Mouse (Mus musculus): Measurements from ENCODE around the gene Palm2. TPM values are rescaled to one million over a fixed set of nuclear protein-coding genes. Genes with fewer than 3 reads are reported as not detected.

The Palm2 gene
- polyA plus RNA-seq, 1 experiment from 2014 or later: 1.1 TPM

DNA sequence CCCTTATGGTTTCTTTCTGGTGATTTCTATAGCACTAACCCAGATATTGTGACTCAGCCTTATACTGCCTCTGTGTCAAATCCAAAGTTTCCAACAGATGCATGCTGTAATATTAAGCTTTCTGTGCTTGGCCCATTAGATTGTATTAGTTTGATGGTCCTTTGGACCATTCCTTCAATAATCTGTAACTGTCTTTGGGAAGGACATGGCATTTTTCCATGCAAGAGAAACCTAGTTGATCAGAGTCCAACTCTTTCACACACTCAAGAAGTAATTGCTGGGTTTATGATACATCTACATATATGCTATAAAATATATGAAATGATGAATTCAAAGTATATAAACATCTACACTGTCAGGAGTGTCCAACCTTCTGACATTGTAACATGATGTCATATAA, 281.8 kb downstream of the Palm2 start:
- ATAC-seq: no peak
- Histone ChIP-seq H3K27ac (ENCODE audit: low read depth, low read length) (no peak overlapping the region), H3K9ac (ENCODE audit: low read depth, low read length) (no peak overlapping the region), H3K4me1 (replicated peaks; ENCODE audit: control insufficient read depth, insufficient read depth, low read length) (no peaks in the 10 kb centered on the region), H3K36me3 (ENCODE audit: control insufficient read depth, insufficient read depth) (no peaks in the 10 kb centered on the region), H3K9me3 (ENCODE audit: control insufficient read depth) (no peaks in the 10 kb centered on the region), H3K4me2 (replicated peaks; ENCODE audit: low read depth) (no peak overlapping the region), H3K27me3 (replicated peaks; ENCODE audit: control insufficient read depth, insufficient read depth, low read length) (no peaks in the 10 kb centered on the region), H3K4me3 (ENCODE audit: low read depth, low read length) (no peak overlapping the region)
- no peak for TF ChIP-seq CTCF (IDR thresholded peaks at IDR 0.05; ENCODE audit: low read depth)

- no peaks in the 10 kb centered on the region for H3K9me3 ChIP-seq (ENCODE audit: control insufficient read depth)
- no peak for ATAC-seq
- no peak overlapping the region for H3K4me2 ChIP-seq (replicated peaks; ENCODE audit: low read depth)
- H3K27me3 ChIP-seq (replicated peaks; ENCODE audit: control insufficient read depth, insufficient read depth, low read length): no peaks in the 10 kb centered on the region
- H3K36me3 ChIP-seq (ENCODE audit: control insufficient read depth, insufficient read depth): no peaks in the 10 kb centered on the region
- H3K4me1 ChIP-seq (replicated peaks; ENCODE audit: control insufficient read depth, insufficient read depth, low read length): no peaks in the 10 kb centered on the region
- TF ChIP-seq CTCF (IDR thresholded peaks at IDR 0.05; ENCODE audit: low read depth): no peak
- no peak overlapping the region for H3K9ac ChIP-seq (ENCODE audit: low read depth, low read length)
- no peak overlapping the region for H3K27ac ChIP-seq (ENCODE audit: low read depth, low read length)
- 63% methylated on average over 4 of the region's 4 CpGs for whole genome bisulfite sequencing
- H3K4me3 ChIP-seq (ENCODE audit: low read depth, low read length): no peak overlapping the region
Measured at GRCm38 (mm10) chr4:57716735-57717134, 282.7 kb downstream of the Palm2 start.

DNA sequence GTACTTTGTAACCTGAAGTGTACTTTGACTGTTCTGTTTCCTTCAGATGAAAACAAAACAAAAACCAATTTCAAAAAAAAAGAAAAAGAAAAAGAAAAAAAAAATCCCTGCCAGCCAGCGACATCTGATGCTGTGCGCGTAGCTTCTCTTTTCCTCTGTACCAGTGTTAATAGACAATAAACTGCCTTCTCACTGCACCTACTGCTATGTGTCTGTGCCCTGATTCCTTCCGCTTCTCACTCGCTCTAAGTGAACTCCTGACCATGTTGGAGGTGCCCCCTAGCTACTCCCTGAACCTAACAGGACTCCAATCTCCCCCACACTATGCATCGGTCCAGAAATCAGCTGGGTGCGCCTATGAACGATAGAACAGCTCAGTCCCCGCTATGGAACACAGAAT, 283.3 kb downstream of the Palm2 start, which contains the start of gene Akap2:
Gene Akap2, plus strand, starts transcription at position 304 of the 400 bp plus-strand sequence.
- ATAC-seq: no peak
- TF ChIP-seq CTCF (IDR thresholded peaks at IDR 0.05; ENCODE audit: low read depth): no peak

GRCm38 (mm10) chr4:57719370-57719769, 285.3 kb downstream of the Palm2 start:
- 92% methylated on average over 1 of the region's 1 CpGs for WGBS
- peak; percentile 25; the same call in 1 of the 2 replicates for TF ChIP-seq CTCF (IDR thresholded peaks at IDR 0.05; ENCODE audit: low read depth)
- H3K36me3 ChIP-seq (ENCODE audit: control insufficient read depth, insufficient read depth): no peaks in the 10 kb centered on the region
- H3K4me3 ChIP-seq (ENCODE audit: low read depth, low read length): no peak overlapping the region
- H3K9me3 ChIP-seq (ENCODE audit: control insufficient read depth): no peaks in the 10 kb centered on the region
- H3K9ac ChIP-seq (ENCODE audit: low read depth, low read length): no peak overlapping the region
- no peaks in the 10 kb centered on the region for H3K27me3 ChIP-seq (replicated peaks; ENCODE audit: control insufficient read depth, insufficient read depth, low read length)
- H3K27ac ChIP-seq (ENCODE audit: low read depth, low read length): no peak overlapping the region
- no peak overlapping the region for H3K4me2 ChIP-seq (replicated peaks; ENCODE audit: low read depth)
- no peak for ATAC-seq
- no peaks in the 10 kb centered on the region for H3K4me1 ChIP-seq (replicated peaks; ENCODE audit: control insufficient read depth, insufficient read depth, low read length)

More for the DNA sequence above, 283.3 kb downstream of the Palm2 start, which contains the start of gene Akap2:
- H3K4me1 ChIP-seq (replicated peaks; ENCODE audit: control insufficient read depth, insufficient read depth, low read length): no peaks in the 10 kb centered on the region
- H3K9me3 ChIP-seq (ENCODE audit: control insufficient read depth): no peaks in the 10 kb centered on the region
- no peak within 1 kb of the TSS for H3K9ac ChIP-seq (ENCODE audit: low read depth, low read length)
- H3K36me3 ChIP-seq (ENCODE audit: control insufficient read depth, insufficient read depth): no peaks in the 10 kb centered on the region
- H3K27me3 ChIP-seq (replicated peaks; ENCODE audit: control insufficient read depth, insufficient read depth, low read length): no peaks in the 10 kb centered on the region
- no peak within 1 kb of the TSS for H3K27ac ChIP-seq (ENCODE audit: low read depth, low read length)
- 82% methylated on average over 9 of the region's 9 CpGs for WGBS
- H3K4me2 ChIP-seq (replicated peaks; ENCODE audit: low read depth): no peak within 1 kb of the TSS
- H3K4me3 ChIP-seq (ENCODE audit: low read depth, low read length): no peak within 1 kb of the TSS

DNA sequence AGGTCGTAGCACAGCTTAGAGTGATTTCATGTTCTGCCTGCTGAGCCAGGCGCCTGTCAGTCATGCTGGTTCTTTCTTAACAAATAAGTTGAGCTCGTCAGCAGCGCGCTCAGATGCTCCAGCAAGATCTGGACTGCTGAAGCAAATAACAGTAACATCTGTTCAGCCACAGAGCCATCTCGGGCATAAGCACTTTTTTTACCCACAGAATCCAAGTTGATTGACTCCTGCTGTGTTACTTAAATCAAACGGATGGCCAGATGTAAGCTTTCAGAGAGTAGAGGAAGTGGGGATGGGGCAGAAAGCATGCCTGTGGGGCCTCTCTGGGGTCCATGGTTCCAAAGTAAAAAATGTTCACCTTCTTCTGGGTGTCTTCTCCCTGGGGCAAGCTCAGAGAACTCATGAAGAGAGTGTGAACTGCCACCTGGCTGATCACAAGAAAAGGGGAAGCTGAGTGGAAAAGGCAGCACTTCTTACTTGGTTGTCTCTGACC, 286.9 kb downstream of the Palm2 start:
- no peaks in the 10 kb centered on the region for H3K4me1 ChIP-seq (replicated peaks; ENCODE audit: control insufficient read depth, insufficient read depth, low read length)
- H3K9me3 ChIP-seq (ENCODE audit: control insufficient read depth): no peaks in the 10 kb centered on the region
- H3K4me2 ChIP-seq (replicated peaks; ENCODE audit: low read depth): no peak overlapping the region
- H3K9ac ChIP-seq (ENCODE audit: low read depth, low read length): no peak overlapping the region
- no peaks in the 10 kb centered on the region for H3K27me3 ChIP-seq (replicated peaks; ENCODE audit: control insufficient read depth, insufficient read depth, low read length)
- no peak overlapping the region for H3K4me3 ChIP-seq (ENCODE audit: low read depth, low read length)
- 55% methylated on average over 7 of the region's 7 CpGs for WGBS
- no peak overlapping the region for H3K27ac ChIP-seq (ENCODE audit: low read depth, low read length)
- TF ChIP-seq CTCF (IDR thresholded peaks at IDR 0.05; ENCODE audit: low read depth): no peak
- no peak for ATAC-seq
- H3K36me3 ChIP-seq (ENCODE audit: control insufficient read depth, insufficient read depth): no peaks in the 10 kb centered on the region

GRCm38 (mm10) chr4:57722296-57722695, 288.2 kb downstream of the Palm2 start:
- TF ChIP-seq CTCF (IDR thresholded peaks at IDR 0.05; ENCODE audit: low read depth): no peak
- WGBS: 85% methylated on average over 4 of the region's 4 CpGs
- Histone ChIP-seq H3K27me3 (replicated peaks; ENCODE audit: control insufficient read depth, insufficient read depth, low read length) (no peaks in the 10 kb centered on the region), H3K4me2 (replicated peaks; ENCODE audit: low read depth) (no peak overlapping the region), H3K4me1 (replicated peaks; ENCODE audit: control insufficient read depth, insufficient read depth, low read length) (no peaks in the 10 kb centered on the region), H3K27ac (ENCODE audit: low read depth, low read length) (no peak overlapping the region), H3K36me3 (ENCODE audit: control insufficient read depth, insufficient read depth) (no peaks in the 10 kb centered on the region), H3K4me3 (ENCODE audit: low read depth, low read length) (no peak overlapping the region), H3K9ac (ENCODE audit: low read depth, low read length) (no peak overlapping the region), H3K9me3 (ENCODE audit: control insufficient read depth) (no peaks in the 10 kb centered on the region)
- ATAC-seq: no peak

DNA sequence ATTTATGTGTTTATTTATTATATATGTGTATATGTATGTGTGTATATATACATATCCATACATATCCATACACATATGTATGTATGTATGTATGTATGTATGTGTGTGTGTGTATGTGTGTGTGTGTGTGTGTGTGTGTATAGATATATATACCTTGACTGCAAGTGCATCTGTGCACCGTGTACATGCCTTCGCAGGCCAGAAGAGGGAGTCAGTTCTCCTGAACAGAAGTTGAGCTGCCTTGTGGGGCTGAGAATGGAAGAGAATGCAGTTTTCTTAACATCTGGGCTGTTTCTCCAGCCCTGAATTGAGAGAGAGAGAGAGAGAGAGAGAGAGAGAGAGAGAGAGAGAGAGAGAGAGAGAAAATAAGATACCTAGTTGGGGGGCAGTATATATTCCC, 289.6 kb downstream of the Palm2 start:
- no peaks in the 10 kb centered on the region for H3K27me3 ChIP-seq (replicated peaks; ENCODE audit: control insufficient read depth, insufficient read depth, low read length)
- no peak overlapping the region for H3K27ac ChIP-seq (ENCODE audit: low read depth, low read length)
- no peak overlapping the region for H3K4me3 ChIP-seq (ENCODE audit: low read depth, low read length)
- H3K4me2 ChIP-seq (replicated peaks; ENCODE audit: low read depth): no peak overlapping the region
- no peaks in the 10 kb centered on the region for H3K36me3 ChIP-seq (ENCODE audit: control insufficient read depth, insufficient read depth)
- H3K9me3 ChIP-seq (ENCODE audit: control insufficient read depth): no peaks in the 10 kb centered on the region
- 59% methylated on average over 2 of the region's 2 CpGs for WGBS
- peak; percentile 59 for TF ChIP-seq CTCF (IDR thresholded peaks at IDR 0.05; ENCODE audit: low read depth)
- ATAC-seq: no peak
- no peak overlapping the region for H3K9ac ChIP-seq (ENCODE audit: low read depth, low read length)
- no peaks in the 10 kb centered on the region for H3K4me1 ChIP-seq (replicated peaks; ENCODE audit: control insufficient read depth, insufficient read depth, low read length)

Measured in intestine, postnatal 0 days (tissue).